Mouse (Mus musculus): ENCODE measurements at regions not wholly inside any gene's neighbourhood (a gene's known extent, or its start where the extent isn't known, plus 50 kb on each side); places are given as distances from the start of the nearest gene placed in this dataset.

GRCm38 (mm10) chr17:45318211-45319076 is 115.1 kb downstream of the Cdc5l start:
- no peak for TF ChIP-seq POLR2A (IDR thresholded peaks at IDR 0.05; ENCODE audit: borderline replicate concordance, control insufficient read depth, low read depth, low read length)
- TF ChIP-seq CTCF (IDR thresholded peaks at IDR 0.05; ENCODE audit: control insufficient read depth, insufficient read depth, low read length), result no peak

All from bone marrow, adult 2 months (tissue).